Mouse (Mus musculus): ENCODE measurements around the gene Pik3c2b.

Gene Pik3c2b

DNA sequence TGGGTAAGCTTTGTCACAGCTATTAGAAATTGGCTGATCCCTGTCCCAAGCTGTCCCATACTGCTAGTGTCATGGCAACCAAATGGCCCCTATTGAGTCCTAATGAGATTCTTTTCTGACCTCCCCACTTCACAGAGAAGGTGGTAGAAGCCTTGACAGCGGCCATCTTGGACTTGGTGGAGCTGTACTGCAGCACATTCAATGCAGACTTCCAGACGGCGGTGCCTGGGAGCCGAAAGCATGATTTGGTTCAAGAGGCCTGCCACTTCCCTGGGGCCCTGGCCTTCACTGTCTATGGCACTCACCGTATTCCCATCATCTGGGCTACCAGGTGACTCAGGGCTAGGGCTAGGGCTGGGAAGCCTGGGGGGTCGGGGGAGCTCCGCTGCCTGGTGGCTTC lies 34.0 kb downstream of the Pik3c2b start:
- TF ChIP-seq POU5F1 (IDR thresholded peaks at IDR 0.05; ENCODE audit: borderline replicate concordance, low read length) (no peak), CTCF (conservative IDR thresholded peaks at IDR 0.05; ENCODE audit: low read length) (no peak), NANOG (IDR thresholded peaks at IDR 0.05; ENCODE audit: borderline replicate concordance, low read length) (no peak)
- H3K9me3 ChIP-seq (ENCODE audit: low read length), result no peaks in the 10 kb centered on the region
- H3K4me3 ChIP-seq (replicated peaks; ENCODE audit: low read length), result peak overlapping the region; percentile 69
- H3K4me1 ChIP-seq (replicated peaks; ENCODE audit: low read depth, low read length), result peaks cover 90% of the 10 kb centered on the region
- H3K27me3 ChIP-seq (ENCODE audit: insufficient read depth, low read length), result no peaks in the 10 kb centered on the region
- peaks cover 20% of the 10 kb centered on the region for H3K36me3 ChIP-seq (ENCODE audit: insufficient read depth, low read length)

DNA sequence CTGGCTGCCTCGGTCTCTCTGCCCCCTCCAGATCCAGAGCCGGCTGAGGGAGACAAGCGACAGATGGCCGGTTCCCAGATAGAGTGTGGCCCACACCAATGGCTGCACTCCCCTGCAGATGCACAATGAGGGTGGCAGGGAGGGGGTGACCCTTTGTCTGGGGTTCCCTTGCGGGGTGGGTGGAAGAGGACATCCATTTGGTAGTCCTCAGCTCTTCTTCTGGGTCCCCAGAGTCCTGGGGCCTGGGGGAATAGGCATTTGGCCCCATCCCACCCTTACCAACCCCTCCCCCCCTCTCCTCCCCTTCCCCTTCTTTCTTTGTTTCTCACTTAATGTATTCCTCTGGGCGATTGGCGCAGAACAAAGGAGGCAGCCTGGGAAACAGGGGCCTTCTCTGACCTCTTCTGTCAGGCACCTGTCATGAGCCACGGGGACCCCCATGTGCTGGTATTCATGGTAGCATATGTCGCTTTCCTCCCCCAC lies 34.7 kb downstream of the Pik3c2b start:
- TF ChIP-seq CTCF (conservative IDR thresholded peaks at IDR 0.05; ENCODE audit: low read length) (no peak), NANOG (IDR thresholded peaks at IDR 0.05; ENCODE audit: borderline replicate concordance, low read length) (peak; percentile 34; the same call in 1 of the 2 replicates), POU5F1 (IDR thresholded peaks at IDR 0.05; ENCODE audit: borderline replicate concordance, low read length) (no peak)

DNA sequence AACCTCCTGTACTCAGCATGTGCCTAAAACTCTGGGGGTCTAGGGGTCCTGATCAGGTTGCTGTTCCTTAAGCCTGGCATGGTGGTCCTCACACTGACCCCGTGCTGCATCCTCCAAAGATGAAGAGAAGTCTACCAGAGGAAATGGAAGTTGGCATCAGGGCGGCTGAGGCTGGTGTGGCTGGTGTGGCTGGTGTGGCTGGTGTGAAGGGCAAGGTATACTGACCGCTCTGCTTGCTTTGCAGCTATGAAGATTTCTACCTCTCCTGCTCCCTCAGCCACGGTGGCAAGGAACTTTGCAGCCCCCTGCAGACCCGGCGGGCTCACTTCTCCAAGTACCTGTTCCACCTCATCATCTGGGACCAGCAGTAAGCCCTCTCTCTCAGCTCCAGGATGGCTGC lies 35.2 kb downstream of the Pik3c2b start:
- TF ChIP-seq NANOG (IDR thresholded peaks at IDR 0.05; ENCODE audit: borderline replicate concordance, low read length) (no peak), CTCF (conservative IDR thresholded peaks at IDR 0.05; ENCODE audit: low read length) (no peak), POU5F1 (IDR thresholded peaks at IDR 0.05; ENCODE audit: borderline replicate concordance, low read length) (no peak)
- no peaks in the 10 kb centered on the region for H3K9me3 ChIP-seq (ENCODE audit: low read length)
- peaks cover 21% of the 10 kb centered on the region for H3K36me3 ChIP-seq (ENCODE audit: insufficient read depth, low read length)
- no peaks in the 10 kb centered on the region for H3K27me3 ChIP-seq (ENCODE audit: insufficient read depth, low read length)
- peaks cover 99% of the 10 kb centered on the region for H3K4me1 ChIP-seq (replicated peaks; ENCODE audit: low read depth, low read length)
- H3K4me3 ChIP-seq (replicated peaks; ENCODE audit: low read length), result peak overlapping the region; percentile 46; the same call in 1 of the 2 replicates

More for the DNA sequence above, 34.7 kb downstream of the Pik3c2b start:
- Histone ChIP-seq H3K27me3 (ENCODE audit: insufficient read depth, low read length) (no peaks in the 10 kb centered on the region), H3K4me1 (replicated peaks; ENCODE audit: low read depth, low read length) (peaks cover 93% of the 10 kb centered on the region), H3K4me3 (replicated peaks; ENCODE audit: low read length) (peak overlapping the region; percentile 69), H3K9me3 (ENCODE audit: low read length) (no peaks in the 10 kb centered on the region), H3K36me3 (ENCODE audit: insufficient read depth, low read length) (peaks cover 18% of the 10 kb centered on the region)

DNA sequence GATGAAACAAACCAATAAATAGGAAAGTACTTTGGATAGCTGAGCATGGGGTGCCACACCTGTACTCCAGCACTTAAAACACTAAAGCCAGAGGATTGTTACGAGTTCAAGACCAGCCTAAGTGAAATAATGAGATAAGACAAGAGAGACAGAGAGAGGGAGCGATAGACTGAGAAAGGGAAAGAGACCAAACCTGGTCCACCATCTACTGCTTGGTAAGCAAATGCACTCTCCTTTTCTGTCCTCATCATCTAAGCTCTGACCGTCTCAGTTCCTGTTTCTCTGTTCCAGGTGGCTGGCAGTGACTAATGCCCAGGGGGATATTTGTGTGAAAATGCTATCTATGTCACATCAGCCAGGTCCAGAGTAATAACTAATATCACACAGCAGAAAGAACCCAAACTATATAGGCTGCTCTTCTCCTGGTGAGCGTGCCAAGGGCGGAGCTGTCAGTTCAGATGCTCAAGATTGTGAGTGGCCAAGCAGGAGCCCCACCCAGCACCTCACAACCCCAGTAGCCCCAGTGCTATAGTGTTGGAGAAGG lies 37.6 kb downstream of the Pik3c2b start:
- H3K36me3 ChIP-seq (ENCODE audit: insufficient read depth, low read length), result peaks cover 25% of the 10 kb centered on the region
- H3K4me3 ChIP-seq (replicated peaks; ENCODE audit: low read length), result no peak overlapping the region; the same call in 1 of the 2 replicates
- TF ChIP-seq POU5F1 (IDR thresholded peaks at IDR 0.05; ENCODE audit: borderline replicate concordance, low read length), result no peak
- no peak for TF ChIP-seq NANOG (IDR thresholded peaks at IDR 0.05; ENCODE audit: borderline replicate concordance, low read length)
- no peak for TF ChIP-seq CTCF (conservative IDR thresholded peaks at IDR 0.05; ENCODE audit: low read length)
- no peaks in the 10 kb centered on the region for H3K9me3 ChIP-seq (ENCODE audit: low read length)
- peaks cover 98% of the 10 kb centered on the region for H3K4me1 ChIP-seq (replicated peaks; ENCODE audit: low read depth, low read length)
- no peaks in the 10 kb centered on the region for H3K27me3 ChIP-seq (ENCODE audit: insufficient read depth, low read length)

DNA sequence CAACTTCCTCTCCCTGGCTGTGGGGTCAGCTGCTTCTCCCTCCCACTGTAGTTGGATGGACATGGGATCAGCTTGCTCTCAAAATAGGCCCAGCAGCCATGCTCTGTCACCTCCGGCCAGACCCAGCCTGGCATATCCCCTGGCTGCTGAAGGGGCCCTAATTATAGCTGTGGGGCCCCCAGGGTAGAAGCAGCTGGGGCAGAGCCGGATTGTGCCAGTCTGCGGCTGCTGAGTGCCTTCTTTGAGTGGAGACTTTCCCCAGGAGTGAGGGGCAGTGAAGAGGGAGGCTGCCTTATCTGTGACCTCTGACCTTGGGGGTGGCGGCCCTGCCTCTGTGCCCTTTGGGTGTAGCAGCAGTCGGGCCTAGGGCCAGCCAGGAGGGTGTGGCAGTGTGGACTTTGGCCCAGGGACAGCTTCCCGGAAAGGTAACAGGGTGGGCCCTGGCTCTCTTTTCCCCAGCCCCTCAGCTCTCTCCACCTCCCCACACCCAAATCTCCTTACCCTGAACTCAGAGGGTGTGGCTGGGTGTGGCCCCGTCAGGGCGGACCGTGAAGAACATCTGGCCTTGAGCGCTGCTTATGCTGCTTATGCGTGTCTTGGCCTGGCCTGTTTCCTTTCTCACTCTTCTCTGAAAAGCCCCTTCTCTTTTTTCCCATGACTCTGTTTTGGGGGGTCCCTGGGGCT lies 38.6 kb downstream of the Pik3c2b start:
- peak overlapping the region; percentile 45 for H3K4me3 ChIP-seq (replicated peaks; ENCODE audit: low read length)
- TF ChIP-seq CTCF (conservative IDR thresholded peaks at IDR 0.05; ENCODE audit: low read length), result no peak
- TF ChIP-seq POU5F1 (IDR thresholded peaks at IDR 0.05; ENCODE audit: borderline replicate concordance, low read length), result no peak
- no peak for TF ChIP-seq NANOG (IDR thresholded peaks at IDR 0.05; ENCODE audit: borderline replicate concordance, low read length)
- H3K36me3 ChIP-seq (ENCODE audit: insufficient read depth, low read length), result peaks cover 30% of the 10 kb centered on the region
- H3K27me3 ChIP-seq (ENCODE audit: insufficient read depth, low read length), result no peaks in the 10 kb centered on the region
- H3K9me3 ChIP-seq (ENCODE audit: low read length), result no peaks in the 10 kb centered on the region
- H3K4me1 ChIP-seq (replicated peaks; ENCODE audit: low read depth, low read length), result peaks cover 95% of the 10 kb centered on the region

DNA sequence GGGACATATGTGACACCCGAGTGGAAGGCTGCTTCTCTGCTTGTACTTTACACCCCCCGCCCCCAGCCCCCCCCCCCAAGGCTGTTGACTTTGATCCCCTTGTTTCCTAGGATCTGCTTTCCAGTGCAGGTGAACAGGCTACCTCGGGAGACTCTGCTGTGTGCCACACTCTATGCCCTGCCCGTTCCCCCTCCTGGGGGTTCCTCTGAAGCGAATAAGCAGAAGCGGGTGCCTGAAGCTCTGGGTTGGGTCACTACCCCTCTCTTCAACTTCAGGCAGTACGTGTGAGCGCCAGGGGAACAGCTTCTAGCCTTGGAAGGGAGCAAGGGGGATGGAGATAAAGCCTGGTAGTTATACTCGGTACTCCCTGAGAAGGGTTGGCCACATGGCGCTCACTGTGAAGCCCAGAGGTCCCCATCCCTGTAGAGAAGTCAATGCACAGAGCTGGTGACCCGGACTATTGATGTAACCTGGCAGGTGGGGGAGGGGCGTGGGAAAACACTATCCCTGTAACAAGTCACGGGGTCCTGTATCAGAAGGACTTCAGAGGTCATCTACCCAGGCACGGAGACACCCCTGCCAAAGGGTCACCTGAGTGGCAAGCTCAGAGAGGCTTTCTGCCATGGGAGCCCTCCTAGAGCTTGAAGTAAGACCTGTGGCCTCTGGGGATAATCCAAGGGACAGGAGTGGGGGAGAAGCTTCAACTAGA lies 39.4 kb downstream of the Pik3c2b start:
- no peak for TF ChIP-seq CTCF (conservative IDR thresholded peaks at IDR 0.05; ENCODE audit: low read length)
- peak overlapping the region; percentile 45 for H3K4me3 ChIP-seq (replicated peaks; ENCODE audit: low read length)
- H3K36me3 ChIP-seq (ENCODE audit: insufficient read depth, low read length), result peaks cover 34% of the 10 kb centered on the region
- no peaks in the 10 kb centered on the region for H3K9me3 ChIP-seq (ENCODE audit: low read length)
- H3K4me1 ChIP-seq (replicated peaks; ENCODE audit: low read depth, low read length), result peaks cover 94% of the 10 kb centered on the region
- H3K27me3 ChIP-seq (ENCODE audit: insufficient read depth, low read length), result no peaks in the 10 kb centered on the region

DNA sequence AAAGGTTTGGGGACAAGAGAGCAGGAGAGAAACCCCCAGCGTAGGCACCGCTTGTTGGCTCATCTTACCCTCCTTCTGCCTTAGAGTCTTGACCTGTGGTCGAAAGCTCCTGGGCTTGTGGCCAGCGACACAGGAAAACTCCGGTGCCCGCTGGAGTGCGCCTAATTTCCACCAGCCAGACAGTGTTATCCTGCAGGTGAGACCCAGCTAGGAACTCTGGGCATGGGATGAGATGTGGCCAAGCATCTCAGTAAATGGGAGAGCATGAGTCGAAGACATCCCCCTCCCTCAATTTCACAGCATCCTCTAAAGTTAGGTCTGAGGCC lies 39.9 kb downstream of the Pik3c2b start:
- Histone ChIP-seq H3K36me3 (ENCODE audit: insufficient read depth, low read length) (peaks cover 39% of the 10 kb centered on the region), H3K4me1 (replicated peaks; ENCODE audit: low read depth, low read length) (peaks cover 94% of the 10 kb centered on the region), H3K9me3 (ENCODE audit: low read length) (no peaks in the 10 kb centered on the region), H3K4me3 (replicated peaks; ENCODE audit: low read length) (peak overlapping the region; percentile 45), H3K27me3 (ENCODE audit: insufficient read depth, low read length) (no peaks in the 10 kb centered on the region)
- TF ChIP-seq NANOG (IDR thresholded peaks at IDR 0.05; ENCODE audit: borderline replicate concordance, low read length), result no peak
- no peak for TF ChIP-seq CTCF (conservative IDR thresholded peaks at IDR 0.05; ENCODE audit: low read length)
- no peak for TF ChIP-seq POU5F1 (IDR thresholded peaks at IDR 0.05; ENCODE audit: borderline replicate concordance, low read length)

DNA sequence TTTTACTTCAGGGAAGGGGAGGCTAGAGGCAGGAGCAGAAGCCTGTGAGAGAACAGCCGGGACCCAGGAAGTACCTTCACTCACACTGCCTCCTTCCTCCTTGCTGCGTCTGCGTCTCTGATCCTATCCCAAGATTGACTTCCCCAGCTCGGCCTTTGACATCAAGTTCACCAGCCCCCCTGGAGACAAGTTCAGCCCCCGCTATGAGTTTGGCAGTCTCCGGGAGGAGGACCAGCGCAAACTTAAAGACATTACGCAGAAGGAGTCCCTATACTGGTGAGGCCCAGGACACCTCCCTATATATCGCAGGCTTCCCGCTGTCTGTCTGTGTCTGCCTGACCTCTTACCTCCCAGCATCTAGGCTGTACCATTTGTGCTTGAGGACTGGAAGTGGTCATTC lies 41.3 kb downstream of the Pik3c2b start:
- no peaks in the 10 kb centered on the region for H3K9me3 ChIP-seq (ENCODE audit: low read length)
- no peak for TF ChIP-seq NANOG (IDR thresholded peaks at IDR 0.05; ENCODE audit: borderline replicate concordance, low read length)
- no peak for TF ChIP-seq POU5F1 (IDR thresholded peaks at IDR 0.05; ENCODE audit: borderline replicate concordance, low read length)
- TF ChIP-seq CTCF (conservative IDR thresholded peaks at IDR 0.05; ENCODE audit: low read length), result no peak
- H3K27me3 ChIP-seq (ENCODE audit: insufficient read depth, low read length), result no peaks in the 10 kb centered on the region
- no peak overlapping the region for H3K4me3 ChIP-seq (replicated peaks; ENCODE audit: low read length)
- H3K36me3 ChIP-seq (ENCODE audit: insufficient read depth, low read length), result peaks cover 49% of the 10 kb centered on the region
- H3K4me1 ChIP-seq (replicated peaks; ENCODE audit: low read depth, low read length), result peaks cover 94% of the 10 kb centered on the region
